Mouse (Mus musculus) CH12.LX (cell line): Measurements from ENCODE around the gene Slc4a3. TPM values are rescaled to one million over a fixed set of nuclear protein-coding genes. Genes with fewer than 3 reads are reported as not detected.

Experiments used
- DNase-seq: peaks from one replicate; pipeline ENCODE4 v3.0.0-alpha.2; 2013; ENCODE audit errors: extremely low read depth
- H3K27ac ChIP-seq: 2 replicates; pipeline ENCODE4 v1.5.1; 2012; ENCODE audit warnings: low read depth, mild to moderate bottlenecking, control low read depth, moderate library complexity; ENCODE audit not compliant: insufficient read depth
- H3K27me3 ChIP-seq: replicated peaks from 2 replicates; pipeline ENCODE3; 2012; ENCODE audit warnings: inconsistent platforms
- H3K36me3 ChIP-seq, 2 experiments: replicated peaks in 1 of 2; 2 replicates each; pipeline versions ENCODE3 to v1.6.1; 2012; ENCODE audit warnings: inconsistent platforms in 1 of 2, low read length in 1 of 2, mild to moderate bottlenecking in 1 of 2, mixed read lengths in 1 of 2, moderate library complexity in 1 of 2; ENCODE audit not compliant: control insufficient read depth in 1 of 2, insufficient read depth in 1 of 2
- H3K4me1 ChIP-seq, 2 experiments: 2 replicates each; pipeline ENCODE4 v1.6.1; 2012; ENCODE audit warnings: inconsistent platforms in 1 of 2, moderate library complexity in 1 of 2; ENCODE audit not compliant: insufficient read depth in 2 of 2, control insufficient read depth in 1 of 2
- H3K4me2 ChIP-seq: 2 replicates; pipeline ENCODE4 v1.6.1; 2012; ENCODE audit warnings: low read depth, mild to moderate bottlenecking, control low read depth; ENCODE audit not compliant: poor library complexity, insufficient read depth, severe bottlenecking
- H3K4me3 ChIP-seq, 3 experiments: fragments of 150-350 bp in 1 of 3; sonication (generic) in 1 of 3; replicated peaks in 1 of 3; 2 replicates each; pipeline versions ENCODE3 to v1.5.1; 2011 to 2012; ENCODE audit warnings: low read depth in 2 of 3, low read length in 2 of 3, mild to moderate bottlenecking in 2 of 3, moderate library complexity in 2 of 3, control low read depth in 1 of 3, improper control_type of control experiment in 1 of 3, inconsistent platforms in 1 of 3, mixed read lengths in 1 of 3; ENCODE audit not compliant: poor library complexity in 1 of 3
- H3K79me2 ChIP-seq: replicated peaks from 2 replicates; pipeline ENCODE4 v1.6.1; 2012; ENCODE audit warnings: mild to moderate bottlenecking, moderate library complexity; ENCODE audit not compliant: control insufficient read depth, poor library complexity, insufficient read depth, severe bottlenecking; ENCODE audit errors: extremely low read depth
- H3K9ac ChIP-seq: 2 replicates; pipeline ENCODE4 v1.6.1; 2012; ENCODE audit warnings: low read depth, mild to moderate bottlenecking, control low read depth, moderate library complexity; ENCODE audit not compliant: insufficient read depth
- H3K9me3 ChIP-seq: replicated peaks from 2 replicates; pipeline ENCODE3; 2012; ENCODE audit warnings: low read length, inconsistent platforms, mixed read lengths
- BHLHE40 ChIP-seq: IDR thresholded peaks from 2 replicates; pipeline ENCODE4 v1.6.1; 2011; ENCODE audit warnings: mild to moderate bottlenecking, low read depth, low read length, improper control_type of control experiment
- CHD1 ChIP-seq: IDR thresholded peaks from 2 replicates; pipeline ENCODE4 v1.6.1; 2012; ENCODE audit warnings: low read depth, low read length, improper control_type of control experiment, inconsistent platforms
- CTCF ChIP-seq, 2 experiments: IDR thresholded peaks in 1 of 2; conservative IDR thresholded peaks in 1 of 2; 2 replicates each; pipeline ENCODE4 v1.5.1; 2011 to 2012; ENCODE audit warnings: low read depth in 2 of 2, low read length in 2 of 2, improper control_type of control experiment in 1 of 2, inconsistent platforms in 1 of 2, mild to moderate bottlenecking in 1 of 2, moderate library complexity in 1 of 2
- ELF1 ChIP-seq: IDR thresholded peaks from 2 replicates; pipeline ENCODE4 v1.6.1; 2014; ENCODE audit warnings: low read depth, mild to moderate bottlenecking, inconsistent platforms, low read length, improper control_type of control experiment
- EP300 ChIP-seq: IDR thresholded peaks from 2 replicates; pipeline ENCODE4 v1.6.1; 2011; ENCODE audit warnings: low read length, improper control_type of control experiment
- ETS1 ChIP-seq: conservative IDR thresholded peaks from 2 replicates; pipeline ENCODE4 v1.6.1; 2012; ENCODE audit warnings: low read depth, mild to moderate bottlenecking, inconsistent platforms, low read length, improper control_type of control experiment, moderate library complexity
- GABPA ChIP-seq: IDR thresholded peaks from 2 replicates; pipeline ENCODE4 v1.6.1; 2012; ENCODE audit warnings: low read depth, low read length, improper control_type of control experiment, inconsistent platforms; ENCODE audit not compliant: insufficient replicate concordance
- IRF4 ChIP-seq: IDR thresholded peaks from 2 replicates; pipeline ENCODE4 v1.6.1; 2014; ENCODE audit warnings: low read depth, mild to moderate bottlenecking, inconsistent platforms, low read length, improper control_type of control experiment
- JUND ChIP-seq: conservative IDR thresholded peaks from 2 replicates; pipeline ENCODE4 v1.6.1; 2011; ENCODE audit warnings: low read depth, low read length, improper control_type of control experiment
- KAT2A ChIP-seq: IDR thresholded peaks from 2 replicates; pipeline ENCODE4 v1.6.1; 2012; ENCODE audit warnings: low read length, improper control_type of control experiment, inconsistent platforms; ENCODE audit not compliant: insufficient replicate concordance
- MAZ ChIP-seq: IDR thresholded peaks from 2 replicates; pipeline ENCODE4 v1.6.1; 2012; ENCODE audit warnings: low read depth, mild to moderate bottlenecking, inconsistent platforms, low read length, improper control_type of control experiment, moderate library complexity
- MEF2A ChIP-seq: IDR thresholded peaks from 2 replicates; pipeline ENCODE4 v1.6.1; 2014; ENCODE audit warnings: low read depth, mild to moderate bottlenecking, inconsistent platforms, low read length, improper control_type of control experiment, borderline replicate concordance
- MXI1 ChIP-seq: IDR thresholded peaks from 2 replicates; pipeline ENCODE4 v1.6.1; 2011; ENCODE audit warnings: mild to moderate bottlenecking, low read depth, low read length, improper control_type of control experiment
- NRF1 ChIP-seq: IDR thresholded peaks from 2 replicates; pipeline ENCODE4 v1.6.1; 2014; ENCODE audit warnings: low read depth, mild to moderate bottlenecking, inconsistent platforms, low read length, improper control_type of control experiment, moderate library complexity
- PAX5 ChIP-seq: IDR thresholded peaks from 2 replicates; pipeline ENCODE4 v1.6.1; 2012; ENCODE audit warnings: low read length, inconsistent platforms, mixed read lengths
- POLR2A ChIP-seq: IDR thresholded peaks from 2 replicates; pipeline ENCODE4 v1.6.1; 2011; ENCODE audit warnings: low read depth, mild to moderate bottlenecking, improper control_type of control experiment, low read length
- RAD21 ChIP-seq: IDR thresholded peaks from 2 replicates; pipeline ENCODE4 v1.6.1; 2011; ENCODE audit warnings: low read depth, mild to moderate bottlenecking, low read length, improper control_type of control experiment, moderate library complexity
- RCOR1 ChIP-seq: conservative IDR thresholded peaks from 2 replicates; pipeline ENCODE4 v1.6.1; 2012; ENCODE audit warnings: low read depth, mild to moderate bottlenecking, inconsistent platforms, low read length, improper control_type of control experiment
- SIN3A ChIP-seq: IDR thresholded peaks from 2 replicates; pipeline ENCODE4 v1.6.1; 2012; ENCODE audit warnings: low read length, improper control_type of control experiment, inconsistent platforms
- SMC3 ChIP-seq: IDR thresholded peaks from 2 replicates; pipeline ENCODE4 v1.6.1; 2011; ENCODE audit warnings: low read depth, low read length, improper control_type of control experiment
- TBP ChIP-seq: conservative IDR thresholded peaks from 2 replicates; pipeline ENCODE4 v1.6.1; 2011; ENCODE audit warnings: low read depth, low read length, improper control_type of control experiment
- ZKSCAN1 ChIP-seq: IDR thresholded peaks from 2 replicates; pipeline ENCODE4 v1.6.1; 2012; ENCODE audit warnings: low read depth, inconsistent platforms, low read length, improper control_type of control experiment, borderline replicate concordance
- ZNF384 ChIP-seq: IDR thresholded peaks from 2 replicates; pipeline ENCODE4 v1.6.1; 2012; ENCODE audit warnings: low read depth, low read length, improper control_type of control experiment, inconsistent platforms
- dilution Hi-C: fragments of 300-500 bp; cut with MboI; formaldehyde crosslinking; loops from 2 replicates; pipeline ENCODE4 v1.14.3; 2020; ENCODE audit warnings: low sequenced_read_pairs; ENCODE audit not compliant: extremely low pct_unique_long_range_greater_than_20kb, extremely low pct_ligation_motif_present
- in situ Hi-C: fragments of 300-500 bp; cut with MboI; formaldehyde crosslinking; loops from 3 replicates; pipeline ENCODE4 v1.14.3; 2019; ENCODE audit warnings: low sequenced_read_pairs, low pct_ligation_motif_present, low pct_unique_long_range_greater_than_20kb, mixed read lengths
- polyA plus RNA-seq: library from polyadenylated mRNA; unstranded; fragments of >175 nt; gene quantifications from 2 replicates; pipeline ENCODE4 v1.2.1, GENCODE M21; 2012; ENCODE audit warnings: low read depth; ENCODE audit not compliant: insufficient read length
- total RNA-seq, 2 experiments: library from RNA; depleted of rRNA; stranded (reverse); fragments of 300-350 nt in 1 of 2; fragments of >200 nt in 1 of 2; gene quantifications; 2 replicates each; pipeline ENCODE4 v1.2.3; 2012 to 2014

The Slc4a3 gene
- total and polyA plus RNA-seq, 3 experiments, result 0.03 to 0.21 TPM; not detected in 1

- H3K9me3 ChIP-seq, result peaks cover 13% of the 10 kb centered on the region
- no peak overlapping the region for H3K4me2 ChIP-seq
- H3K36me3 ChIP-seq, result no peaks in the 10 kb centered on the region
- peaks cover 15% of the 10 kb centered on the region for H3K27me3 ChIP-seq
- no peak overlapping the region for H3K27ac ChIP-seq
- no peak for TF ChIP-seq ZNF384
- TF ChIP-seq MAZ, result no peak
- no peak for TF ChIP-seq MXI1
- TF ChIP-seq SIN3A, result no peak
- no peak for TF ChIP-seq POLR2A
- no peak for TF ChIP-seq JUND
- no peak for TF ChIP-seq KAT2A
- TF ChIP-seq CHD1, result no peak
- no peak for TF ChIP-seq TBP
- no peak for TF ChIP-seq IRF4
- no peak for TF ChIP-seq NRF1
- no peak for TF ChIP-seq RCOR1
- TF ChIP-seq ZKSCAN1, result no peak
- no peak for TF ChIP-seq GABPA
- TF ChIP-seq SMC3, result no peak
- TF ChIP-seq PAX5, result no peak
- TF ChIP-seq MEF2A, result no peak
- TF ChIP-seq EP300, result no peak
- no peak for TF ChIP-seq ELF1
- no peak overlapping the region for H3K9ac ChIP-seq
- H3K4me1 ChIP-seq, result peaks cover 6 to 20% of the 10 kb centered on the region in 2 experiments
- no peak overlapping the region for H3K4me3 ChIP-seq
- no peak for DNase-seq
- no peaks in the 10 kb centered on the region for H3K79me2 ChIP-seq
- in situ Hi-C loops, result no loop called here
- dilution Hi-C loops, result no loop called here
These were observed 44.2 kb upstream of the Slc4a3 start for GRCm38 (mm10) chr1:75501905-75502304.

- in situ Hi-C loops, result no loop called here
- Histone ChIP-seq H3K4me1 (peaks cover 6 to 19% of the 10 kb centered on the region in 2 experiments), H3K9me3 (peaks cover 13% of the 10 kb centered on the region), H3K4me2 (no peak overlapping the region), H3K9ac (no peak overlapping the region), H3K4me3 (no peak overlapping the region), H3K27me3 (peaks cover 23% of the 10 kb centered on the region), H3K27ac (no peak overlapping the region), H3K79me2 (no peaks in the 10 kb centered on the region), H3K36me3 (no peaks in the 10 kb centered on the region)
- TF ChIP-seq NRF1 (no peak), RAD21 (no peak), SIN3A (no peak), CTCF (conservative IDR thresholded peaks at IDR 0.05 in 1 of 2, IDR thresholded peaks at IDR 0.05 in 1 of 2; ENCODE audit: low read depth in 2 of 2, low read length in 2 of 2) (no peak), PAX5 (no peak), KAT2A (no peak), BHLHE40 (no peak), SMC3 (no peak), ETS1 (no peak), ELF1 (no peak)
- no peak for DNase-seq
- dilution Hi-C loops, result no loop called here
These were observed 43.0 kb upstream of the Slc4a3 start for GRCm38 (mm10) chr1:75502945-75503650.
